Comparison of ENCODE assay signal across 8 mouse cellular contexts in genomic region chr14:76875266-76875900, GRCm38 (mm10).
DNase-seq lines count a peak whose midpoint lies in the region; ATAC-seq lines count a peak whose summit lies in the region.

No protein-coding gene starts in this region.

- no peak for ATAC-seq in heart, embryonic 11.5 days (replicated peaks; ENCODE audit: insufficient number of reproducible peaks, low FRiP score, low TSS enrichment)
- no peak for ATAC-seq in embryonic facial prominence, embryonic 14.5 days (ENCODE audit: low read depth)
- ATAC-seq in midbrain, embryonic 16.5 days: 0 out of 2 replicates have a peak, but pooled peaks have one; percentile 25

- H3K9ac ChIP-seq in heart, embryonic 11.5 days (ENCODE audit: low read depth, low read length): no peak overlapping the region
- no peak overlapping the region for H3K9ac ChIP-seq in embryonic facial prominence, embryonic 14.5 days (ENCODE audit: low read depth, low read length)
- H3K9ac ChIP-seq in midbrain, embryonic 16.5 days (ENCODE audit: low read depth, low read length): no peak overlapping the region

- no peaks in the 10 kb centered on the region for H3K27me3 ChIP-seq in heart, embryonic 11.5 days (ENCODE audit: control insufficient read depth, insufficient read depth, low read length)
- H3K27me3 ChIP-seq in embryonic facial prominence, embryonic 14.5 days (replicated peaks; ENCODE audit: control insufficient read depth, insufficient read depth, low read length): no peaks in the 10 kb centered on the region
- H3K27me3 ChIP-seq in limb, embryonic 10.5 days (ENCODE audit: low read depth, poor library complexity, severe bottlenecking): no peaks in the 10 kb centered on the region
- H3K27me3 ChIP-seq in midbrain, embryonic 16.5 days (ENCODE audit: control insufficient read depth, insufficient read depth, low read depth, low read length): no peaks in the 10 kb centered on the region

- H3K9me3 ChIP-seq in heart, embryonic 11.5 days (replicated peaks; ENCODE audit: control insufficient read depth, low read length): no peaks in the 10 kb centered on the region
- no peaks in the 10 kb centered on the region for H3K9me3 ChIP-seq in embryonic facial prominence, embryonic 14.5 days (ENCODE audit: control insufficient read depth, low read length)
- H3K9me3 ChIP-seq in limb, embryonic 10.5 days (replicated peaks): no peaks in the 10 kb centered on the region
- no peaks in the 10 kb centered on the region for H3K9me3 ChIP-seq in midbrain, embryonic 16.5 days (replicated peaks; ENCODE audit: control insufficient read depth, low read length, poor library complexity, severe bottlenecking)

- no peak overlapping the region for H3K4me3 ChIP-seq in heart, embryonic 11.5 days (ENCODE audit: low read depth, low read length)
- no peak overlapping the region for H3K4me3 ChIP-seq in embryonic facial prominence, embryonic 14.5 days (ENCODE audit: low read depth, low read length)
- no peak overlapping the region for H3K4me3 ChIP-seq in limb, embryonic 10.5 days
- H3K4me3 ChIP-seq in midbrain, embryonic 16.5 days (ENCODE audit: low read depth, low read length): no peak overlapping the region

- H3K4me1 ChIP-seq in heart, embryonic 11.5 days (ENCODE audit: control insufficient read depth, insufficient read depth, low read length): peaks cover 10% of the 10 kb centered on the region; the same call in 1 of the 2 replicates
- H3K4me1 ChIP-seq in embryonic facial prominence, embryonic 14.5 days (ENCODE audit: control insufficient read depth, insufficient read depth, low read length): peaks cover 23% of the 10 kb centered on the region
- H3K4me1 ChIP-seq in limb, embryonic 10.5 days: peaks cover 14% of the 10 kb centered on the region
- H3K4me1 ChIP-seq in midbrain, embryonic 16.5 days (ENCODE audit: control insufficient read depth, insufficient read depth, low read length): peaks cover 22% of the 10 kb centered on the region

- peak overlapping the region; percentile 38; the same call in 1 of the 2 replicates for H3K27ac ChIP-seq in heart, embryonic 11.5 days (ENCODE audit: low read depth, low read length)
- peak overlapping the region; percentile 57 for H3K27ac ChIP-seq in embryonic facial prominence, embryonic 14.5 days (replicated peaks; ENCODE audit: low read depth, low read length)
- peak overlapping the region; percentile 76; the same call in 1 of the 2 replicates for H3K27ac ChIP-seq in limb, embryonic 10.5 days
- H3K27ac ChIP-seq in midbrain, embryonic 16.5 days (ENCODE audit: low read length): peak overlapping the region; percentile 76

- H3K4me2 ChIP-seq in heart, embryonic 11.5 days: no peak overlapping the region
- H3K4me2 ChIP-seq in embryonic facial prominence, embryonic 14.5 days (ENCODE audit: low read depth, low read length): no peak overlapping the region
- H3K4me2 ChIP-seq in midbrain, embryonic 16.5 days (ENCODE audit: low read length): no peak overlapping the region

- no peak for DNase-seq in heart, postnatal 25 days (ENCODE audit: low spot score)
- DNase-seq in embryonic facial prominence, embryonic 14.5 days (ENCODE audit: low spot score): no peak
- DNase-seq in limb, embryonic 10.5 days (ENCODE audit: low spot score): no peak
- no peak for DNase-seq in layer of hippocampus, postnatal 36 days
- DNase-seq in layer of hippocampus, postnatal 25 days (ENCODE audit: extremely low spot score in 1 of 2, low spot score in 1 of 2): no peak
- no peak for DNase-seq in urinary bladder, postnatal 36 days (ENCODE audit: low spot score in 2 of 2)

- intact Hi-C loops in heart, postnatal 25 days (cut with DNase I): loop anchor here (5.0 kb wide), 4 partner anchors 88 to 253 kb away; no protein-coding TSS in a partner anchor

- no peaks in the 10 kb centered on the region for H3K36me3 ChIP-seq in heart, embryonic 11.5 days (ENCODE audit: control insufficient read depth, insufficient read depth, low read length)
- no peaks in the 10 kb centered on the region for H3K36me3 ChIP-seq in embryonic facial prominence, embryonic 14.5 days (ENCODE audit: control insufficient read depth, insufficient read depth, low read length)
- H3K36me3 ChIP-seq in limb, embryonic 10.5 days: no peaks in the 10 kb centered on the region
- H3K36me3 ChIP-seq in midbrain, embryonic 16.5 days (ENCODE audit: control insufficient read depth, insufficient read depth, low read length): no peaks in the 10 kb centered on the region

- WGBS in heart, embryonic 11.5 days (ENCODE audit: insufficient replicate concordance): 50% methylated on average over 8 of the region's 8 CpGs
- 53% methylated on average over 8 of the region's 8 CpGs for WGBS in embryonic facial prominence, embryonic 14.5 days
- 79% methylated on average over 8 of the region's 8 CpGs for WGBS in limb, embryonic 10.5 days
- 45% methylated on average over 8 of the region's 8 CpGs for whole genome bisulfite sequencing in midbrain, embryonic 16.5 days
